Mouse (Mus musculus) limb, embryonic 10.5 days (tissue): ENCODE measurements at regions not wholly inside any gene's neighbourhood (a gene's known extent, or its start where the extent isn't known, plus 50 kb on each side); places are given as distances from the start of the nearest gene placed in this dataset.

Experiments used
- DNase-seq: peaks from one replicate; pipeline ENCODE4 v3.0.0-alpha.2; 2017; ENCODE audit warnings: low spot score
- H3K27ac ChIP-seq: fragments of 300-500 bp; sonication (generic); 2 replicates; pipeline ENCODE4 v1.5.1; 2016; ENCODE audit warnings: mild to moderate bottlenecking
- H3K27me3 ChIP-seq: fragments of 300-500 bp; sonication (generic); 2 replicates; pipeline ENCODE4 v1.6.1; 2016; ENCODE audit warnings: low read depth, mild to moderate bottlenecking; ENCODE audit not compliant: poor library complexity, severe bottlenecking
- H3K36me3 ChIP-seq: fragments of 300-500 bp; sonication (generic); 2 replicates; pipeline ENCODE4 v1.6.1; 2016; ENCODE audit warnings: mild to moderate bottlenecking, moderate library complexity
- H3K4me1 ChIP-seq: fragments of 300-500 bp; sonication (generic); 2 replicates; pipeline ENCODE4 v1.6.1; 2016
- H3K4me3 ChIP-seq: fragments of 300-500 bp; sonication (generic); 2 replicates; pipeline ENCODE4 v1.5.1; 2016; ENCODE audit warnings: mild to moderate bottlenecking, moderate library complexity
- H3K9me3 ChIP-seq: fragments of 300-500 bp; sonication (generic); replicated peaks from 2 replicates; pipeline ENCODE4 v1.6.1; 2016; ENCODE audit warnings: mild to moderate bottlenecking
- WGBS: fragments of 180-500 bp; shearing (Covaris S2); methylation state at CpG from one replicate; pipeline ENCODE4 v1.1.7; 2016; 5-methylcytosine and 5-hydroxymethylcytosine counted together

DNA sequence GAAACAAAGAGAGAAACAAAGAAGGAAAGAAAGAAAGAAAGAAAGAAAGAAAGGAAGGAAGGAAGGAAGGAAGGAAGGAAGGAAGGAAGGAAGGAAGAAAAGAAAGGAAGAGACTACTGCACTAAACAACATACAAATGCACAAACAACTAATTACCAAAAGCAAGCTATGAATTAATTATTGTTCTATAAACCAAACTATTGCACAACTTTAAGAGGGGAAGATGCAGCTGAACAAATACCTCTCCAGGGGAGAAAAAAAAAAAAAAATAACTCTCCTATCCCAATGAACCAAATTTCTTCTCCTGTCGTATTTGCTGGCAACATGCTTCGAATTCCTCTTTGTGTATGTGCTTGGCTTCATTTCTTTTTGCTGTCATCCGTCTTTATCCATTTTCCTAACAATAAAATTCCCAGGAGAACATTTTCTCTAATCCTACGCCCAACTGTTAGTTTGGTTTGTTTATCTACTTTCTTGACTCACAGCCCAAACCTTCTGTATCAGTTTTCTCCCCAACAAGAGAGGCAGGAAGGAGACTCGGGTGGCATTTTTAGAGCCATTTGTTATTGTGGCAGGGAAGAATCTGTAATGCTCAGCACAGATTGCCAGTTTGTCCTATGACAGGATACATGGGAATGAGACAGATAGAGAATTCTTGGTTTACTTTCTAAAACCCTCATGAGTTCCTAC, 1437.7 kb upstream of the Tenm2 start:
- Histone ChIP-seq H3K36me3 (no peaks in the 10 kb centered on the region), H3K27ac (no peak overlapping the region), H3K9me3 (no peaks in the 10 kb centered on the region), H3K4me1 (no peaks in the 10 kb centered on the region), H3K27me3 (no peaks in the 10 kb centered on the region), H3K4me3 (no peak overlapping the region)
- WGBS, result 72% methylated on average over 5 of the region's 5 CpGs
- no peak for DNase-seq
